Mouse (Mus musculus): ENCODE measurements around the gene Cdk2ap2. TPM values are rescaled to one million over a fixed set of nuclear protein-coding genes. Genes with fewer than 3 reads are reported as not detected.
A peak's percentile ranks its signal among the peaks of the same experiment; 100 is the strongest.
"Not testable (repeated sequence)": the region's sequence is repeated elsewhere in the genome, so short reads cannot be mapped to it uniquely, and the experiment has no call there.

Gene Cdk2ap2
- polyA plus RNA-seq (2015; fragmentation: Nextera tagmentation; extraction: Ambion mirVana) = 77.4 and 80.3 TPM in 2 replicates

DNA sequence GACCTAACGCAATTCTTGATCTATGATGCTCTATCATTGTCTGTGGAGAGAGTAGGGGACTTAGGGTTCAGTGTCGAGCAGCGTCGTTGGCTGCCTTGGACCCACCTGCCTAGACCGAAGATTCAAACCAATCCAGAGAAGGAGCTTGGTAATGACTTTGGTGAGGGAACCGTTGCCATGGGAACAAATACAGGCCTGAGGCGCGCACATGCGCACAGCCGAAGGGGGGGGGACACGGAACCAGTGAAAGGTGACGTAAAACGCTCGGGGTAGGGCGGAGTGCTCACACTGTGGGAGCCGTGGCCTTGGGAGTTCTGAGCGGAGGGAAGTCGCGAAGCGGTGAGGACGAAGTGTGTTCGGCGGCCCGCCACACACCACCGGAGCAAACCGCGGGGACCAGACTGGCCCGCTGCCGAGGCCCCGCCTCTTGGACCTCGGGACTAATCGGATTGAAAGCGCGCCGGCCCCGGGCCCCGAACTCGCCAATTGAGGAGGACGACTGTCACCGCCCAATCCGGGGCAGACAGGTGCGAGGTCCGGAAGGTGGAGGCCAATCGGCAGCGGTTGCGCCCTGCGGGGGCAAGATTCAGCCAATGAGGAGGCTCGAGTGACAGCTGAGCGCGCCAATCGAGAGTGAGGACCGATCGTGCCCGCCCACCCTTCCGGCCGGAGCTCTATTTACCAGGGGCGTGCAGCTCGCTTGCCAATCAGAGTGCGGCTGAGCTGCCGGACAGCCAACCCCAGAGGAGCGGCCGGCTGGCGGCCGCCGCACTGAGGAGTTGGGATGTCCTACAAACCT, at the start of gene Cdk2ap2:
Gene Cdk2ap2, plus strand, starts transcription at position 541 of the 799 bp plus-strand sequence.
- WGBS = under 1% methylated on average over 62 of the region's 65 CpGs
- H3K27me3 ChIP-seq = peaks cover 24% of the 10 kb centered on the region
- H3K9ac ChIP-seq = peak within 1 kb of the TSS; percentile 68
- H3K27ac ChIP-seq = peak within 1 kb of the TSS; percentile 88
- no peaks in the 10 kb centered on the region for H3K9me3 ChIP-seq (replicated peaks)
- H3K36me3 ChIP-seq (ENCODE audit: poor library complexity, severe bottlenecking) = no peaks in the 10 kb centered on the region
- H3K4me1 ChIP-seq = peaks cover 54% of the 10 kb centered on the region
- peak within 1 kb of the TSS; percentile 60 for H3K4me3 ChIP-seq
- peak; percentile 94 for ATAC-seq
- H3K4me2 ChIP-seq = peak within 1 kb of the TSS; percentile 68

GRCm38 (mm10) chr19:4047859-4048258, 49.1 kb upstream of the Cdk2ap2 start:
- H3K36me3 ChIP-seq (ENCODE audit: poor library complexity, severe bottlenecking) = no peaks in the 10 kb centered on the region
- no peak overlapping the region for H3K4me2 ChIP-seq
- 0 out of 2 replicates have a peak, but pooled peaks cover 4% of the 10 kb centered on the region for H3K4me1 ChIP-seq
- WGBS = 15% methylated on average over 4 of the region's 4 CpGs
- ATAC-seq = no peak
- H3K27ac ChIP-seq = no peak overlapping the region
- peaks cover 5% of the 10 kb centered on the region; the same call in 1 of the 2 replicates for H3K9me3 ChIP-seq (replicated peaks)
- H3K9ac ChIP-seq = no peak overlapping the region
- H3K27me3 ChIP-seq = no peaks in the 10 kb centered on the region
- no peak overlapping the region for H3K4me3 ChIP-seq

- WGBS = 79% methylated on average over 5 of the region's 5 CpGs
- not testable (repeated sequence) for H3K27me3 ChIP-seq; H3K9ac ChIP-seq; H3K4me2 ChIP-seq; H3K9me3 ChIP-seq (replicated peaks); ATAC-seq; H3K27ac ChIP-seq; H3K4me1 ChIP-seq; H3K36me3 ChIP-seq (ENCODE audit: poor library complexity, severe bottlenecking); H3K4me3 ChIP-seq
Measured at GRCm38 (mm10) chr19:4049069-4049468, 47.9 kb upstream of the Cdk2ap2 start.

- Histone ChIP-seq H3K36me3 (ENCODE audit: poor library complexity, severe bottlenecking) (no peaks in the 10 kb centered on the region), H3K9ac (no peak overlapping the region), H3K4me2 (no peak overlapping the region), H3K4me3 (no peak overlapping the region), H3K27me3 (no peaks in the 10 kb centered on the region), H3K27ac (no peak overlapping the region), H3K9me3 (replicated peaks) (peaks cover 5% of the 10 kb centered on the region; the same call in 1 of the 2 replicates), H3K4me1 (0 out of 2 replicates have a peak, but pooled peaks cover 3% of the 10 kb centered on the region)
- no peak for ATAC-seq
- WGBS = 93% methylated on average over 5 of the region's 5 CpGs
Measured at GRCm38 (mm10) chr19:4051016-4051415, 46.0 kb upstream of the Cdk2ap2 start.

GRCm38 (mm10) chr19:4051741-4052515, 45.1 kb upstream of the Cdk2ap2 start:
- 56% methylated on average over 10 of the region's 10 CpGs for WGBS

DNA sequence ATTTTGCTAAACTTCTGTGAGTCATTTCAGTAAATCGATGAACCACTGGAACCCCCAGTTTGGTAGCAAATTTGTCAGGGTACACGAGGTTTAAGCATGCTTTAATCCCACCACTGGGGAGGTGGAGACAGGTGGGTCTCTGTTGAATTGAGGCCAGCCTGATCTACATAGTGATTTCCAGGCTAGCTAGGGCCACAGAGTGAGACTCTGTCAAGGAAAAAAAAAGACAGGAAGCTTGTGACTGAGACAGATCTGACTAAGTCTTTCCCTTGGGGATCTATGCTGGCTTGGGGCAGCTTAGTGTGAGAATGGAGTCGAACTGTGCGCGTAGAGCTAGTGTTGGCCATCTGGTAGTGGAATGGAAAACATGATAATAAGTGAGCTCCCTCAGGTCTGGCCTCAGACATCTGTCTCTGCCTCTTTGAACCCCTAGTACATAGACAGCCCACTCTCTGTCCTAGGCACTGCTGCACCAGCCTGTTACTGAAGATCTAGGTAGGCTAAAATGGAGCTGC, 44.4 kb upstream of the Cdk2ap2 start:
- 84% methylated on average over 5 of the region's 5 CpGs for WGBS
- no peak for ATAC-seq
- no peak overlapping the region for H3K27ac ChIP-seq
- H3K9me3 ChIP-seq (replicated peaks) = peaks cover 5% of the 10 kb centered on the region; the same call in 1 of the 2 replicates
- no peak overlapping the region for H3K4me3 ChIP-seq
- H3K4me2 ChIP-seq = no peak overlapping the region
- H3K9ac ChIP-seq = no peak overlapping the region
- no peaks in the 10 kb centered on the region for H3K27me3 ChIP-seq
- H3K36me3 ChIP-seq (ENCODE audit: poor library complexity, severe bottlenecking) = no peaks in the 10 kb centered on the region
- no peaks in the 10 kb centered on the region for H3K4me1 ChIP-seq

More at GRCm38 (mm10) chr19:4051741-4052515, 45.1 kb upstream of the Cdk2ap2 start:
- no peak for ATAC-seq
- no peak overlapping the region for H3K4me3 ChIP-seq
- no peaks in the 10 kb centered on the region for H3K36me3 ChIP-seq (ENCODE audit: poor library complexity, severe bottlenecking)
- H3K4me2 ChIP-seq = no peak overlapping the region
- no peaks in the 10 kb centered on the region for H3K4me1 ChIP-seq
- no peak overlapping the region for H3K9ac ChIP-seq
- no peak overlapping the region for H3K27ac ChIP-seq
- peaks cover 5% of the 10 kb centered on the region; the same call in 1 of the 2 replicates for H3K9me3 ChIP-seq (replicated peaks)
- H3K27me3 ChIP-seq = no peaks in the 10 kb centered on the region

- Histone ChIP-seq H3K4me3 (no peak overlapping the region), H3K4me1 (no peaks in the 10 kb centered on the region), H3K27ac (no peak overlapping the region), H3K36me3 (ENCODE audit: poor library complexity, severe bottlenecking) (no peaks in the 10 kb centered on the region), H3K9ac (no peak overlapping the region), H3K4me2 (no peak overlapping the region), H3K27me3 (no peaks in the 10 kb centered on the region), H3K9me3 (replicated peaks) (peaks cover 5% of the 10 kb centered on the region; the same call in 1 of the 2 replicates)
- 87% methylated on average over 5 of the region's 5 CpGs for WGBS
- ATAC-seq = no peak
Measured at GRCm38 (mm10) chr19:4054613-4055012, 42.4 kb upstream of the Cdk2ap2 start.

GRCm38 (mm10) chr19:4055216-4055946, 41.6 kb upstream of the Cdk2ap2 start:
- ATAC-seq = no peak
- WGBS = 73% methylated on average over 8 of the region's 8 CpGs
- no peak overlapping the region for H3K27ac ChIP-seq
- H3K36me3 ChIP-seq (ENCODE audit: poor library complexity, severe bottlenecking) = no peaks in the 10 kb centered on the region
- no peak overlapping the region for H3K4me3 ChIP-seq
- H3K9ac ChIP-seq = no peak overlapping the region
- H3K4me2 ChIP-seq = no peak overlapping the region
- H3K27me3 ChIP-seq = no peaks in the 10 kb centered on the region
- no peaks in the 10 kb centered on the region for H3K4me1 ChIP-seq
- peaks cover 5% of the 10 kb centered on the region; the same call in 1 of the 2 replicates for H3K9me3 ChIP-seq (replicated peaks)

- no peak overlapping the region for H3K4me3 ChIP-seq
- WGBS = 66% methylated on average over 15 of the region's 15 CpGs
- no peaks in the 10 kb centered on the region for H3K36me3 ChIP-seq (ENCODE audit: poor library complexity, severe bottlenecking)
- no peak overlapping the region for H3K27ac ChIP-seq
- H3K27me3 ChIP-seq = no peaks in the 10 kb centered on the region
- H3K9me3 ChIP-seq (replicated peaks) = peaks cover 2% of the 10 kb centered on the region; the same call in 1 of the 2 replicates
- H3K4me2 ChIP-seq = no peak overlapping the region
- H3K4me1 ChIP-seq = no peaks in the 10 kb centered on the region
- ATAC-seq = no peak
- no peak overlapping the region for H3K9ac ChIP-seq
Measured at GRCm38 (mm10) chr19:4055947-4056693, 40.9 kb upstream of the Cdk2ap2 start.

DNA sequence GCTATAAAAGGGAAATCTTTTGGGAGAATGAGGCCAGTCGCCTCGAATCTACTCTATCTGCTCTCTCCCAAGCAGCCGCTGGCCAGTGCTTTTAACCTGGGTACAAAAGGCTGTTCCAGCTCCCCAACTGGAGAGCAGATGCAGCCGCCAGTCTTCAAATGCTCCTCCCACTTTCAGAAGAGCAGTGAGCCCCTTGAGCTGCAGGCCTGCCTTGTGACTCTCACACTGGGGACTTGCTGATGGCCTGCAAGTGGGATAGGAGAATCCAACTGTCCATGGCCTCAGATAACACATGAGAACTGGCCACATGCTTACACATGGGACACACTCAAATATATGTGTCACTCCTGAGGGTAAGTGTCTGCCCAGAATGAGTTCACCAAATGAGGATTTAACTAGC, 40.3 kb upstream of the Cdk2ap2 start:
- H3K4me1 ChIP-seq = no peaks in the 10 kb centered on the region
- H3K4me3 ChIP-seq = no peak overlapping the region
- no peaks in the 10 kb centered on the region for H3K36me3 ChIP-seq (ENCODE audit: poor library complexity, severe bottlenecking)
- no peak for ATAC-seq
- WGBS = 38% methylated on average over 4 of the region's 4 CpGs
- no peak overlapping the region for H3K9ac ChIP-seq
- H3K9me3 ChIP-seq (replicated peaks) = no peaks in the 10 kb centered on the region
- no peak overlapping the region for H3K4me2 ChIP-seq
- H3K27me3 ChIP-seq = no peaks in the 10 kb centered on the region
- H3K27ac ChIP-seq = no peak overlapping the region

- WGBS = 88% methylated on average over 13 of the region's 13 CpGs
- H3K36me3 ChIP-seq (ENCODE audit: poor library complexity, severe bottlenecking) = no peaks in the 10 kb centered on the region
- H3K9ac ChIP-seq = no peak overlapping the region
- H3K4me2 ChIP-seq = no peak overlapping the region
- no peak overlapping the region for H3K4me3 ChIP-seq
- ATAC-seq = no peak
- H3K27me3 ChIP-seq = no peaks in the 10 kb centered on the region
- no peak overlapping the region for H3K27ac ChIP-seq
- H3K9me3 ChIP-seq (replicated peaks) = no peaks in the 10 kb centered on the region
- H3K4me1 ChIP-seq = no peaks in the 10 kb centered on the region
Measured at GRCm38 (mm10) chr19:4057389-4057788, 39.6 kb upstream of the Cdk2ap2 start.
